Mouse (Mus musculus) gonadal fat pad, adult 2 months (tissue): ENCODE results near the gene Mast3. TPM values are rescaled to one million over a fixed set of nuclear protein-coding genes. Genes with fewer than 3 reads are reported as not detected.

Experiments used
- DNase-seq: peaks from one replicate; pipeline ENCODE4 v3.0.0-alpha.2; 2012; ENCODE audit warnings: low read depth
- polyA plus RNA-seq: library from polyadenylated mRNA; depleted of rRNA; stranded (reverse); fragments of >200 nt; gene quantifications from 2 replicates; pipeline ENCODE4 v1.2.3, GENCODE M21; 2012

Mast3 gene
- polyA plus RNA-seq, 1 experiment = 56.6 TPM

GRCm38 (mm10) chr8:70775851-70776495 lies 28.9 kb downstream of the Mast3 start:
- no peak for DNase-seq

- no peak for DNase-seq
Measured at GRCm38 (mm10) chr8:70775227-70775626, 29.6 kb downstream of the Mast3 start.

GRCm38 (mm10) chr8:70774740-70775139 lies 30.1 kb downstream of the Mast3 start:
- no peak for DNase-seq

- no peak for DNase-seq
Measured at GRCm38 (mm10) chr8:70773833-70774232, 31.0 kb downstream of the Mast3 start.

DNA sequence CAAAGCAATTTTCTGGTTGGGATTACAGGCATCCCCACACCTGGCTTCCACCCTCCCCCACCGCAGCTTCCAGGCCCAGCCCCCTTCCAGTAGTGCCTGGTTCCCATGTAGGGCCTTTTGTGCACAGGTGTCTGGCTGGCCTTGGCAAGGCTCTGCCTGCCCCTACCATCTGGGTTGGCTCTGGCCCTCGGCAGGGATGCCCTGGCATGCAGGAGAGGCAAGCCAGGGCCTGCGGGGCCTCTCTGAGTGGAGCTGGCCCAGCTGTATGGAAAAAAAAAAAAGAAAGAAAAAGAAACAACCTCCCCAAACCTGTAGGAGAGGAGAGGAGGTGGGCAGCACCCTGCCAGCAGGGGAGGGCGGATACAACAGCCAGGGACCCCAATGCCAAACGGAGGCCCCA lies 31.4 kb downstream of the Mast3 start:
- no peak for DNase-seq

DNA sequence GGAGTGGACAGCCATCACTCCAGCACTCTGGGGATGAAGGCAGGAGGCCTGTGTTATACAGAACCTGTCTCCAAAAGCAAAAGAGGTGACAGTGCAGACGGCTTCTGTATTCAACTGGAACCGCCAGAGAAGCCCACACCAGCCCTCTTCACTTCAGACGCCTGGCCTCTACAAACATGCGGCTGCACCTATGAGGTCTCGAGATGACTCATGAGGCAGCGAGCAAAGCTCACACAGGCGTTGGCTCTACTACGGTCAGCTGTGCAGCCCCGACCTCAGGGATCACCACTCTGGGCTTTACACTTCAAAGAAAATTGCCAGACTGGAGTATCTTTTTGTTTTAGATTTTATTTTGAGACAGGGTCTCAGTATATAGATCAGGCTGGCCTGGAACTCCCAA lies 32.0 kb downstream of the Mast3 start:
- no peak for DNase-seq

- no peak for DNase-seq
Measured at GRCm38 (mm10) chr8:70772075-70772474, 32.8 kb downstream of the Mast3 start.

DNA sequence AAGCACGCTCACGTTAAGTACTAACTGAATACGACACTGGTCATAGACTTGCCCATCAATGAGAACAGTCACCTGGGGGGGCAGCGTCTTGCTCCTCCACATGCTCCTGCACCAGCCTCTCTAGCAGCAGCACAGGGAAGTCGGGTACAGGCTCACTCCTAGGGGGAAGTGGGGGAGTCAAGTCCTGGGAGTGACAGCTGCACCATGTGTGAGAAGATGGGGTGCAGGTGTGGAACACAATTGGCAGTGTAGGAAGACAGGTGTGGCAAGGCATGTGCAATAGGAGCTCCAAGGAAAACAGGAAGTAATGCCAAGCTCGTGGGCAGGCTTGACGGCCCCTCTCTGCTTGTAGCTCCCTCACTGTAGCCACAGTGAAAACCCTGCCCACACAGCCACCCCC lies 33.6 kb downstream of the Mast3 start:
- DNase-seq = no peak

- no peak for DNase-seq
Measured at GRCm38 (mm10) chr8:70770748-70771147, 34.1 kb downstream of the Mast3 start.

DNA sequence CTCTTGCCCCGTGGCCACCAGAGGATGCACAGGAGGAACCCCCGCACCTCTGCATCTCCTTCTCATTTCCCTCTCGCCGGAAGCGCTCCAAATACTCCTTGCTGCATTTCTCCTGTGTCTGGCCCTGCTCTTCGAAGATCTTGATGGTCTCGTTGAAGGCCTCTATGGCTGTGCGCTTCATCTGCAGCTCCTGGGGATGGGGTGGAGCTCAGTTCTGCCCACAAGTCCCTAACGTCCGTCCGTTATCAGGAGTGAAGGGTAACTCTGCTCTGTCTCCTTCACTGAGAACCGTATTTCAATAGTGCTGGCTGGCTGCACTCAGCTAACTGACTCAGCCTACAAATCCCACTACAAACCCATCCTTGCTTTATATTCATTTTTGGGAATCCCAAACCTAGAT lies 35.0 kb downstream of the Mast3 start:
- DNase-seq = no peak

DNA sequence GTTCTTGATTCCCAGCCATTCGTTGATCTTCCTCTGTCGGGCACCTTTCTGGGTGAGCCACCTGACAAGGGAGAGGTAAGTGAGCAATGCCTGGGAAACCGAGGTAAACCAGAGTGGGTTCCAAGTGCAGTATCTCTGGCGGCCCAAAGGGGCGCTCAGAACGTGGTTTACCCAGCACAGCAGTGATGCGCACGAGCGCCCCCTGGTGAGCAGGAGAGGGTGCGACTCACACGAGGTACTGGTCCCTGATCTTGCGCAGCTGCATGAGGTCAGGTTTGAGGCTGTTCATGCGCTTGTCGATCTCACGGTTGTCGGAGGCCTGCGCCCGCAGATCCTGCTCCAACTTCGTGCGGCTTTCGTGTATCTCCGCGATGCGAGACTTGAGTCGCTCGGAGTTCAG lies 35.5 kb downstream of the Mast3 start:
- no peak for DNase-seq

- no peak for DNase-seq
Measured at GRCm38 (mm10) chr8:70768956-70769355, 35.9 kb downstream of the Mast3 start.

GRCm38 (mm10) chr8:70768231-70768776 lies 36.5 kb downstream of the Mast3 start:
- DNase-seq = no peak

DNA sequence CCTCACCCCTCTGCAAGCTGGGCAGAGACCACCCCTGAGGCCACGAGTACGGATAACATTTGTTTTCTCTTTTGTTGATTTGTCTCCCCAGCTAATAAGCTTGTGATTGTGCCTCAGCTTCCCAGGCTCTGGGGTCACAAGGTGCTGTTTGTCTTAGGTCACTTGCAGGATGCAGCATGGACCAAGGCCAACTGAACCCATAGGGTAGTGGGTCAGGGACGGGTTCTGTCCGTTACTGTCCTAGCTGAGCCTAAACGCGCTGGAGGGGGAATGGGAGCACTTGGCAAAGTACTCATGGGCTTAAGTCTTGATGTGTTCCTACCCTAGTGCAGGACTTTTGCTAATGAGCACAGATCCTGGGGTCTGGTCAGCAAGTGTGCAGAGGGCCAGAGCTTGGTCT lies 37.4 kb downstream of the Mast3 start:
- no peak for DNase-seq

- DNase-seq = no peak
Measured at GRCm38 (mm10) chr8:70766571-70767440, 38.0 kb downstream of the Mast3 start.

GRCm38 (mm10) chr8:70765838-70766570 lies 38.9 kb downstream of the Mast3 start:
- DNase-seq = no peak

DNA sequence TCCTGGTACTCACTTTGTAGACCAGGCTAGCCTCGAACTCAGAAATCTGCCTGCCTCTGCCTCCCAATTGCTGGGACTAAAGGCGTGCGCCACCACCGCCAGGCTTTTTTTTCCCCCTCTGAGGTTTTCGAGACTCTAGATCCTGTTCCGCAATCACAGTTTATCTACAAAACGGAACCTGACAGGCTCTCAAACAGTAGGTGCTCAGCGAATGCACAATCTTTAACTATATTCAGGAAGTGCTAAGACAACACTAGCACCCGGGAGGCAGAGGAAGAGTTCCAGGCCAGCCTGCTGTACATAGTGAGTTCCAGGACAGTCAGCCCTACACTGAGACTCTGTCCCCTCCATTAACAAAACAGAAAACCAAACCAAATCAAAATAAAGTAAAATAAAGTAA lies 39.5 kb downstream of the Mast3 start:
- DNase-seq = no peak

DNA sequence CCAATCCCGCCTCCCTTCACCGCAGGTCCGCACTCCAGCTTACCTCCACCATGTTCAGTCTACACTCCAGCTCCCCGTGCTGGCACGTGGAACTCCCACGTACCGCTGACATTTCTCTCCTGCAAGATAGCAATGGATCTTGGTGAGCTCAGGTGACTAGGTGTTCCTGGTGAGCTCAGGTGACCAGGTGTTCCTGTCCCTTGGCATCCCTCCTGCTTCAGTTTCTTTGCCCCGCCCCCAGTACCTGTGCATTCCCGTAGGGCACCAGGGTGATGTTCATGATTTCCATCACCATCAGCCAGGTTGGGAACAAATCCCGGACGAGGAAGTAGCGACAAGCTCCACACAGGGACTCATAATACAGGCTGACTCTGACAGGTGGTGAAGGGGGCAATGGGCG lies 40.2 kb downstream of the Mast3 start:
- no peak for DNase-seq

- no peak for DNase-seq
Measured at GRCm38 (mm10) chr8:70764026-70764425, 40.8 kb downstream of the Mast3 start.

GRCm38 (mm10) chr8:70763354-70763753 lies 41.5 kb downstream of the Mast3 start:
- no peak for DNase-seq

DNA sequence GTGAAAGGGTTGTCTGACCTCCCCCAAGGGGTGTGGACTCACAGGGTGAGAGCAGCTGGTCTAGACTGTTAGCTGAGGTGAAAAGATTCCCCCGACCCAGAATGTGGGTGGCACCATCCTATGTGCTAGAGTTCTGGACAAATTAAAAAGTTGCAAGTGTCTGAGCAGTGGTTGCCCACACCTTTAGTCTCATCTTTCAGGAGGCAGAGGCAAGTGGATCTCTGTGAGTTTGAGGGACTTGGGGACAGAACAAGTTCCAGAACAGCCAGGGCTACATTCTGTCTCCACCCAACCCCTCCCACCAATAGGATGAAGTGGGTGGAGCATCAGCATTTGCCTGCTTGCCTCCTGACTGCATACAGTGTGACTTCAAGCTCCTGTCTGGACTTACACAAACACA lies 42.7 kb downstream of the Mast3 start:
- no peak for DNase-seq

DNA sequence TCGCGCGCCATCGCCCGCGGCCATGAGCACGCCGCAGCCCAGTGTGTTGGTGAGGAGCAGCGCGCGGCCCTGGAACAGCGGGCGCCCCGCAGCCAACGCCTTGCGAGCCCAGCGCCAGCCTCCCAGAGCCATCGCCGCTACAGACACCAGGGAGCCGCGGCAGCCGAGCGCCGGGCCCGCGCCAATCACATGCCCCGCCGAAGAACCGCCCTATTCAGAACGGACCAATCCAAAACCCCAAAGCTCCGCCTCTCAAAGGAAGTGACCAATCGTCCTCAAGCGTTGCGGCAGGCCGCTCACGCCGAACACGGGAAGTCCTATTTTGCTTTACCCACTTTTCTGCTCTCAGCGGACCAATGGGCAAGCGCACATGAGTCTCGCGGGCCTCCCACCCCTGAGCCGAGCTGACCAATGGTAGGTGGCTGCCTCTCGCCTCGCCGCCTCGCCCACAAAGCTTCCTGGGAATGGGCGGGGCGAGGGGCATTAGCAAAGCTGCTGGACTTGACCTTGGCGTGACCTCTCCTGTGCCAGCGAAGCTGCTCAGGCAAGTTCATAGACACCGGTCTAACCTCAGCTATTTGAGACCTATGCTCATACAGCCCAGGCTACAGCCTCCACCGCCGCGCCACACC lies 44.0 kb downstream of the Mast3 start, which contains the start of gene Mpv17l2:
Mpv17l2 (minus strand) TSS at position 172 of the 632 bp plus-strand sequence.
- no peak for DNase-seq
